Mouse (Mus musculus): ENCODE data around the gene Rhob. TPM values are rescaled to one million over a fixed set of nuclear protein-coding genes. Genes with fewer than 3 reads are reported as not detected.
"Not testable (repeated sequence)": the region's sequence is repeated elsewhere in the genome, so short reads cannot be mapped to it uniquely, and the experiment has no call there.

Rhob gene
- polyA plus RNA-seq, 3 experiments from 2014 or later = 0.15 to 2.8 (median 1.7) TPM

DNA sequence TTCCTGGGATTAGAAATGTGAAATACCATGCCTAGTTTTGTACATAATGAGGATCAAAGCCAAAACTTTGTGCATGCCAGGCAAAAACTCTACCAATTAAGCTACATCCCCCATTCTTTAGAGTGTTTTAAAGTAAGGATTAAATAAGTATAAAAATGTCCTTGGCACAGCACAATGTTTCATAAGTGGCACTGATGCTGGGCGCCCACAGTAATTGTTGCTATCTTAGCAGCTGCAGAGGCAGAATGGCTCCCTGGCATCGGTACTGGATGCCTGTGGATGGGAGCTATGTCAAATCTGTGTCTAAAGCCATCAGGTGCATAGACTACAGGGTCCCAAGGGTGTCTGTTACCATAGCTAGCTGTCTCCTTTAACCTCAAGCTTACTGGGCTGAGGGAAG is 28.8 kb downstream of the Rhob start:
- ATAC-seq = no peak

DNA sequence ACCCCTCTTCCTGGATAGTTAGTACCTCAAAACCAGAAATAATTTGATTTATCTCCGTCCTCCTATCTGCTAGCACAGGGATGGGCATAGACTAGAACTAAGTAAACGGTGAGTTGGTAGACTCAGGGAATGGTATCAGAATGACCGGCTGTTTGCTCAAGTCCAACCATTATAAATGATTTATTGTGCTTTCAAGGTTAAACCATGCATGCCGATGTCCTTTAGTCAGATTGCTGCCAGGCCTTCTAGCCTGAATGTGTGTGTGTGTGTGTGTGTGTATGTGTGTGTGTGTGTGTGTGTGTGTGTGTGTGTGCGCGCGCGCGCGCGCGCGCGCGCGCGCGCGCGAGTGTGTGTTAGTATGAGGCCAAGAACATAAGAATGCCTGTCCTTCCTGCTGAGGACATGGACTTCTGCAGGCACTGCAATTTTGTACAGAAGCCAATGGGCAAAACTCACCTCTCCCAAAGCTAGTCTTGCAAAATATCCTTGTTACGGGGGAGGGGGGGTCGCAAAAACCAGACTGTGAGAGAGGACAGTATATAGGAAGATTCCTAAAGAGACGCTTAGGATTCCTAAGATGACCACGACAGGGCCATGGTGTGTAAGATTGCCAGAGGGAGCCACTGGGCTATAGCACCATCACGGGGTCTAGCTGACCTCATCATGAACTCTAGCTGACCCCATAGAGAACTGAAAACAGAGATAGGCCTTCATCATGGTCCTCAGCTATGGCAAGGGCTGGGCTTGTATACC is 29.9 kb downstream of the Rhob start:
- ATAC-seq = no peak

- ATAC-seq = no peak
Measured at GRCm38 (mm10) chr12:8468221-8468865, 31.5 kb downstream of the Rhob start.

DNA sequence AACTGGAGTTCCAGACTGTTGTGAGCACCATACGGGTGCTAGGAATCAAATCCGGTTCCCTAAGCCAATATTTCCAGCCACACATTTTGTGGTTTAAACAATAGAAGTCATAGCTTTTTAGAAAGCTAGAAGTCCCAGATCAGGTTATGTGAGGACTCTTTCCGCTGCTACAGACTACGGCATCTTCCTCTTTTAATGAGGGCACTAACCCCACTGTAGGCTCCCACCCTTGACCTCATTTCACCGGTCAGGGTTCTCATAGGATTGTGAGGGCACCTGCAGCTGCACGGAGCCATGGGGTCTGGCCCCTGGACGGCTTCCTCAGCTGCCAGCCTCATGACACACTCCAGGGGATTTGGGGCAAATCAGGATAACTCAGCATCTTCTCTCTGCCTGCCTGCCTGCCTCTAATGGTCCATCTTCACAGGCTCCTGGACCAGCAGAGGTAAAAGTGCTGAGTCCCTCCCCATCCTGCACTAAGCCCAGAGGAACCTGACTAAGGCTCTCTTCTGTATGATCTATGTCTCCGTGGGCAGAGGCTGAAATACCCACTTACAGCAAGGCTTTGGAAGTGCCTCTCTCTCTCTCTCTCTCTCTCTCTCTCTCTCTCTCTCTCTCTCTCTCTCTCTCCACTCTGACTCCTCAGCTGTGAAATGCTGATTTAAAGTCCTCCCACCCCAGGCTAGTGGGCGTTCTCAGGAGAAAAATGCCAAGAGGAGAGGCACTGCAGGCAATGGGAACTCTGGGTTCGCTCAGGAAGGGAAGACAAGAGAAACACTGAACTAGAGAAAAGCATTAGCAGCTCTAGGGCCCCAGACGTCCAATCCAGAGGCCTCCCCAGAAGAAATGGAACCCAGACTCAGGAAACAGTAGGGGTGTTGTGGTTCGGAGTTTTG is 32.5 kb downstream of the Rhob start:
- ATAC-seq = no peak

GRCm38 (mm10) chr12:8465680-8466079 is 34.1 kb downstream of the Rhob start:
- ATAC-seq = no peak

GRCm38 (mm10) chr12:8464961-8465360 is 34.8 kb downstream of the Rhob start:
- ATAC-seq = no peak

- ATAC-seq = no peak
Measured at GRCm38 (mm10) chr12:8463599-8464160, 36.1 kb downstream of the Rhob start.

GRCm38 (mm10) chr12:8462533-8462932 is 37.3 kb downstream of the Rhob start:
- no peak for ATAC-seq

- ATAC-seq = not testable (repeated sequence)
Measured at GRCm38 (mm10) chr12:8461575-8461974, 38.2 kb downstream of the Rhob start.

- ATAC-seq = no peak
Measured at GRCm38 (mm10) chr12:8458400-8458799, 41.4 kb downstream of the Rhob start.

- ATAC-seq = no peak
Measured at GRCm38 (mm10) chr12:8457052-8457451, 42.8 kb downstream of the Rhob start.

DNA sequence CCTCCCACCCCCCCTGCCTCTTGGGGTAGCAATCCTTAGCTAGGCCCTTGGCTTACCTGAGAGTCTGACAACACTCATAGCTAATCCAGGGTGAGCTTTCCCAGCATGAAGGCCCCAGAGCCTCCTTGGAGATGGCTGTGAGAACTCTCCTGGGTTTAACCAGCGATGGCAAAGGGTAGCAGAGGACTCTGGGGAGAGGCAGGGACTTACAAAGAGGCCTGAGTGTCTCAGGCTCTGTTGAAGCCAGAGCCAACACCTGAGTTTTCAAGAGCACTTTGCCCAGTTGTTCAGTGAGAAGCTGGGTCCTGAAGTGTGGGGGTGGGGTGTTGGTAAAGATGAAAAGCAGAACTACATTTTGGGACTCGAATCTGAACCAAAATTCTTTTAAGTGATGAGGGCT is 44.8 kb downstream of the Rhob start:
- ATAC-seq = no peak

DNA sequence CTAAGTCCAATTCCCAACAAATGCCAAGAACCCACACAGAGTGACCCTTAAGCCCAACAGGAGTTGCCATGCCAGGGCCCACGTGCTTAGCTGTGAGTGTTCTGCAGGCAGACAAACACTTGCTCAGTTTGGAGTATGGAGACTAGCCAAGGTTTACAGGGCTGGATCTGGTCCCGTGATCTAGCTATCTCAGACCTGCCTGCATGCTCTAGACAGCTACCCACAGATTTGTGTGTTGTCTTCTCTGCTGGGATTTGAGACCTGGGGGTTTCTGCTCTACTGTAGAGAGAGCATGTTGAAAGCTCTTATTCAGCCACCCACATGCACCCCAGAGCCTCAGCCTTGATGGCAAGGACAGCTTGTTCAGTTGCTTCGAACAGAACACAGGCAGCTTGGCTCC is 45.3 kb downstream of the Rhob start:
- ATAC-seq = no peak

DNA sequence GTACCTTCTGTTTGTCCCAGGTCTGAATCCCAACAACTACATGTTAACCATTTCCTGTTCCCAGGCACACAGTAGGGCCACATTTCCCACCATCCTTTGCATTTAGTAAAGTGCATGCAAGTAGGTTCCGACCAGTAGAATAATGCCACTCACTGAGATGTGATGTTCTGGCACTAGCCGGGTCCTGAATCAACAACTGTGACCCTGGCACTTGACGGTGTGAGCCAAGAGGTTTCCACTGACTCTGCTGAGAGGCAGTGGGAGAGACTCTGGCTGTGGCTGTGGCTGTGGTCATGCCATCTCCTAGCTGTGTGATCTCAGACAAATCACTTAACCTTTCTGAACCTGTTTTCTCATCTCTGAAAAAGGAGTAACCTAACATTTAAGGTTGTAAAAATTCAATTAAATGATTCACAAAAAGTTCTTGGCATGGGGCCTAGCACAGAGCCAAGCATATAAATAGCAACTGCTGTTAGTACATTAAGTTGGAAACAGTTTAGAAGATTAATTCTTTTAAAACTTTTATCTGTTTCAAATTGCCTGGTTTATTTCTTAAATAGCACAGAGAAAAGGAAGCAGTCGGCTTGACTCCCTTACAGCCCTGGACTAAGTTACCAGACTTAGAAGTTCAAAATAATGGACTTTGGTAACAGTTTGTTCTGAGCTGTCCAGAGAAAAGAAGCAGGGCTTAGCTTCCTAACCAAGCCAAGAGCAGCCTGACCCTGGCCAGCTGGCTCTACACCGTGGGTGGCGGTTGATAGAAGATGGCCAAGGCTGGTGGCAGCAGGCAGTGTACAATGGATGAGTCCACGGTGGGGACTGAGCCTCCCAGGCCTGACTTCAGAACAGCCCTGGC is 46.8 kb downstream of the Rhob start:
- no peak for ATAC-seq

DNA sequence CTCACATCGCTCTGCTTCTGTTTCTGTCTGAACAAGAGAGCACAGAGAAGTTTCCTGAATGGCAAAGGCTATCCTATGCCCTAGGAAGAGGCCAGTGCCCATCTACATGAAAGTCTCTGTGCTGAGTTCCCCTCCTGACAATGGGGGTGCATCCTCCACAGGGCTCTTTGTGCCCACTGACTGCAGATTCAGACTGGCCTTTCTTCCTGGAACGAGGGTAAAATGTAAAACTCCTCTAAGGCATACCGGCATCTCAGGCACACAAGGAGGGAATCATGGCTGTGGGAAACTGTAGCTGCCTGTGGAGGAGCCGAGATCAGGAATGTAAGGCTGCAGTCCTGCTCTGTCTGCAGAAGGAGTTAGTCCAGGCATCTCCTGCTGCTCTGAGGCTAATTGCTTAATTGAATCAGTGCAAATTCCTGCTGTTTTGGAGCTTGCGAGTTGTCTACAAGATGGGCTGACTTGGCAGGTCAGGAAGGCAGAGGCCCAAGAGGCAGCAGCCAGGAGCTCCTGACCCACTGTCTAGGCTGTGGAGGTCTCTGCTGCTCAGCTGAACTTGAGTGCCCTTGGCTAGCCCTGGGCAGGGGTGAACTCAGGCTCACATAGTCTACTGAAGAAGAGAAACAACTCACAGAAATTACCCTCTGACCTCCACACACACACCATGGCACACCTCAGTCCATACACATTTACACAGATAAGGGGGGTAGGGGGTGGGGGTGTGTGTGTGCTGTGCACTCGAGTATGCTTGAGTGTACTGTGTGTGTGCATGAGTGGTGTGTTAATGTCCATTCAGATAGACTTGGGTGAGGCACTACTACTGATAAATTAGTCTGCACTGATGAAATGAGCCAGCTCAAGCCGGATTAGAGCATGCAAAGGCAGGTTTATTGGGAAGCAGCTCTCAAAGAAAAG is 48.0 kb downstream of the Rhob start:
- ATAC-seq = no peak

GRCm38 (mm10) chr12:8450639-8451038 is 49.2 kb downstream of the Rhob start:
- no peak for ATAC-seq

GRCm38 (mm10) chr12:8450028-8450427 is 49.8 kb downstream of the Rhob start:
- no peak for ATAC-seq

All from inflammation-experienced regulatory T-cells, adult 6 months (primary cell).